Mouse (Mus musculus): Measurements from ENCODE around the gene Ablim1.

GRCm38 (mm10) chr19:57301961-57302395 is 12.7 kb downstream of the Ablim1 start:
- TF ChIP-seq CTCF (IDR thresholded peaks at IDR 0.05; ENCODE audit: low read depth), result no peak
- no peak for TF ChIP-seq EP300 (IDR thresholded peaks at IDR 0.05; ENCODE audit: low read depth)
